Mouse (Mus musculus) midbrain, embryonic 10.5 days (tissue): ENCODE data around the gene Tmem51. TPM values are rescaled to one million over a fixed set of nuclear protein-coding genes. Genes with fewer than 3 reads are reported as not detected.
"Not testable (repeated sequence)": the region's sequence is repeated elsewhere in the genome, so short reads cannot be mapped to it uniquely, and the experiment has no call there.

ENCODE experiments used
- DNase-seq: peaks from one replicate; pipeline ENCODE4 v3.0.0-alpha.2; 2017; ENCODE audit warnings: low spot score
- H3K27ac ChIP-seq: fragments of 300-500 bp; sonication (generic); replicated peaks from 2 replicates; pipeline ENCODE4 v1.5.1; 2016; ENCODE audit warnings: mild to moderate bottlenecking
- H3K27me3 ChIP-seq: fragments of 300-500 bp; sonication (generic); 2 replicates; pipeline ENCODE4 v1.6.1; 2016; ENCODE audit warnings: low read depth, mild to moderate bottlenecking; ENCODE audit not compliant: poor library complexity, severe bottlenecking
- H3K36me3 ChIP-seq: fragments of 300-500 bp; sonication (generic); 2 replicates; pipeline ENCODE4 v1.6.1; 2016; ENCODE audit warnings: mild to moderate bottlenecking, moderate library complexity
- H3K4me1 ChIP-seq: fragments of 300-500 bp; sonication (generic); 2 replicates; pipeline ENCODE4 v1.6.1; 2016
- H3K4me3 ChIP-seq: fragments of 300-500 bp; sonication (generic); 2 replicates; pipeline ENCODE4 v1.5.1; 2016; ENCODE audit warnings: mild to moderate bottlenecking, moderate library complexity
- H3K9me3 ChIP-seq: fragments of 300-500 bp; sonication (generic); replicated peaks from 2 replicates; pipeline ENCODE4 v1.6.1; 2016; ENCODE audit warnings: mild to moderate bottlenecking
- WGBS: fragments of 180-500 bp; shearing (Covaris S2); methylation state at CpG from one replicate; pipeline ENCODE4 v1.1.7; 2016; 5-methylcytosine and 5-hydroxymethylcytosine counted together
- polyA plus RNA-seq: library from polyadenylated mRNA; unstranded; fragments of >200 nt; fragmentation: Nextera tagmentation; extraction: Ambion mirVana; gene quantifications from 2 replicates; pipeline ENCODE4 v1.2.1, GENCODE M21; 2016

Gene Tmem51
- polyA plus RNA-seq, 1 experiment from 2014 or later, result 13.6 TPM

DNA sequence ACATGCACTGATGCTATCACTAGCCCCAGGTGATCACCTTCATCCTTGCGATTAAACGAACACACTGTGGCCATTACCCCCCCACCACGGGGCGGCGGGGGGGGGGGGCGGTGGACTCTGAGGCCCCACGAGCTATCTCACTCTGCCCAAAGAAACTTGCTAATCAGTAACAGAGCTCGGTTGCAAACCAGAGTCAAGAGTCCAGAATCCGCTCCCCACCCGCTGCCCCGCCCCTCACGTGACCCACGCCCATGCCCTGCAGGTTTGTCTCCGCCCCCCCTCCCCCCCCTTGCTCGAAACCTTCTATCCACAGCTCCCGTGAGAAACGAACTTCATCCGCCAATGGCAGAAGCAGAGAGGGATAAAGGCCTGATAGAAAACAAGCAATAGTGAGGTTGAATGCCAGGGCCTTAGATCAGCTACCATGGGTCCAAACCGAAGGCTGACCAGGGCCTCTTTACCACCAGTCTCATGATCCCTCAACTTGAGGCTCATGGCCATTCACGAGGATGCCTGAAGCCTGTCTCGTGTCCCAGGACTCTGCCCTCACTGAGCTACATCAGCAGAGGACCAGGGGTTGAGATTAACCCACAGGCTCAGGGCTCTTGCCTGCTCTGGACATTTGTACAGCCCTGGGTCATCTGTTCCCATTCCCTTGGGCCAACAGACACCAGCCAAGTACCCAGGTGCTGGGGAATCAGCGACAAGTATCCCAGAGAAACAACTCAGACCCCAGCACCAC is 31.5 kb downstream of the Tmem51 start:
- 56% methylated on average over 22 of the region's 22 CpGs for WGBS
- H3K4me3 ChIP-seq, result no peak overlapping the region
- H3K36me3 ChIP-seq, result no peaks in the 10 kb centered on the region
- no peak for DNase-seq
- no peaks in the 10 kb centered on the region for H3K9me3 ChIP-seq
- H3K27me3 ChIP-seq, result no peaks in the 10 kb centered on the region
- H3K27ac ChIP-seq, result no peak overlapping the region
- peaks cover 7% of the 10 kb centered on the region for H3K4me1 ChIP-seq

DNA sequence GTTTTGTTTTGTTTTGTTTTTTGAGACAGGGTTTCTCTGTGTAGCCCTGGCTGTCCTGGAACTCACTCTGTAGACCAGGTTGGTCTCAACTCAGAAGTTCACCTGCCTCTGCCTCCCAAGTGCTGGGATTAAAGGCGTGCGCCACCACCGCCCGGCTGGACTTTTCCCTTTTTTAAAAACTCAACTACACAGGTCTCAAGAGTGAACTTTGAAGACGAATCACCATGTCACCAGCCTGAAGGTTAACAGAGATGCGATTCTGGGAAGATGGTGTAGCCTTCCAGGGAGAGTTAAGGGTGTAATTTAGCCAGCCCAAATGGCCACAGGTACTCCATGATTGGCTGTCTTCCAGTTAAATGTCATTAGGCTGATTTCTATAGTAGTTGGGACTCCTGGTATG is 32.2 kb downstream of the Tmem51 start:
- H3K27me3 ChIP-seq, DNase-seq, H3K4me1 ChIP-seq, H3K36me3 ChIP-seq, H3K9me3 ChIP-seq, H3K4me3 ChIP-seq, H3K27ac ChIP-seq: not testable (repeated sequence)
- 91% methylated on average over 6 of the region's 6 CpGs for WGBS

DNA sequence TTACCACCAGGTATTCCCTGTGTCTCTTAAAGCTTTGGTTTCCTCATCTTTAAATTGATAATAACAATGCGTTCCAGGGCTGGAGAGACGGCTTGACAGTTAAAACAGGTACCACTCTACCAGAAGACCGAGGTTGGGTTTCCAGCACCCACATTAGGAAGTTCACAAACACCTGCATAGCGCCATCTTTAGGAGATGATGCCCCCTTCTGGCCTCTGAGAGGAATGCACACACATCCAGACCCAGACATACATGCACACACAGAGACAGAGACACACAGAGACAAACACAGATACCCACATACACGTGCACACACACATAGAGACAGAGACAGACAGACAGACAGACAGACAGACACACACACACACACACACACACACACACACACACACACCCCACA is 34.1 kb downstream of the Tmem51 start:
- Histone ChIP-seq H3K27ac (no peak overlapping the region), H3K9me3 (no peaks in the 10 kb centered on the region), H3K27me3 (no peaks in the 10 kb centered on the region), H3K4me3 (no peak overlapping the region), H3K4me1 (peaks cover 7% of the 10 kb centered on the region), H3K36me3 (no peaks in the 10 kb centered on the region)
- no peak for DNase-seq
- WGBS, result 93% methylated on average over 5 of the region's 5 CpGs

DNA sequence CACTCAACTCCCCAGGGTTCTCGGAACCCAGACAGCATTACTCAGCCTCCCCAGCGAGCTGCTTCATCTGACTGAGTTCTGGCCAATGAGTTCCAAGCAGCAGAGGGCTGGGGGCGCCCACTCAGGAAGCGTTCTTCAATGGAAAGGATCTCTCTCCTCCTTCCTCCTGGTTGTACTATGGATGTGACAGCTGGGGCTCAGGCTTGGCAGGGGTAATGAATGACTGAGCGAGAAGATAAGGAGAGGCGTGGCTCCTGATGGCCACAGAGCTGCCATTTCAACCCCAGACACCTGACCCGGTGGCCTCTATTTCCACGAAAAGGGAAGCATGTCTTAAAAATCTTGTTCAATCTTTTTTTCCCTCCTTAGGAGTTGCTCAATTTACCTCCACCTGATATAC is 35.7 kb downstream of the Tmem51 start:
- no peaks in the 10 kb centered on the region for H3K9me3 ChIP-seq
- H3K4me1 ChIP-seq, result peaks cover 9% of the 10 kb centered on the region; the same call in 1 of the 2 replicates
- no peak for DNase-seq
- H3K27me3 ChIP-seq, result no peaks in the 10 kb centered on the region
- H3K27ac ChIP-seq, result no peak overlapping the region
- WGBS, result 74% methylated on average over 8 of the region's 8 CpGs
- H3K36me3 ChIP-seq, result no peaks in the 10 kb centered on the region
- no peak overlapping the region for H3K4me3 ChIP-seq

DNA sequence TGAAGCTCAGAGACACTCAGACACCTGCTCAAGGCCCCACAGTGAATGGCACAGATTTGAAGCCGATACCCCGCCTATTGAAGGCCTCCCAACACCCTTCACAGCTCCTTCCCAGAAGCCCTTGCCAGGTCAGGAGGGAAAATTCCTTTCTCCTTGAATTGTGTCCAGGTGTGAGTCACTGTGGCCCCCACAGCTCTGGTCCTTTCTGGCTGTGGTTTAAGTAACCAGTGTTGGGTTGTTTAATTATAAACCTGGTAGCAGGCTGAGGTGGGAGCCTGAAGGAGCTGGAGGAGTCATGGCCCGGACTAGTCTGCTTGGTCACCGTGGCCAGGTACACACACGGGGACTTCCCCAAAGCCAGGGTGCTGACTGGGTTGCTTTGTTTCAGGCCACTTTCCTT is 37.1 kb downstream of the Tmem51 start:
- H3K27ac ChIP-seq, result no peak overlapping the region
- no peaks in the 10 kb centered on the region for H3K36me3 ChIP-seq
- H3K4me3 ChIP-seq, result no peak overlapping the region
- H3K4me1 ChIP-seq, result peaks cover 12% of the 10 kb centered on the region; the same call in 1 of the 2 replicates
- no peaks in the 10 kb centered on the region for H3K9me3 ChIP-seq
- no peak for DNase-seq
- no peaks in the 10 kb centered on the region for H3K27me3 ChIP-seq
- WGBS, result 89% methylated on average over 5 of the region's 5 CpGs

DNA sequence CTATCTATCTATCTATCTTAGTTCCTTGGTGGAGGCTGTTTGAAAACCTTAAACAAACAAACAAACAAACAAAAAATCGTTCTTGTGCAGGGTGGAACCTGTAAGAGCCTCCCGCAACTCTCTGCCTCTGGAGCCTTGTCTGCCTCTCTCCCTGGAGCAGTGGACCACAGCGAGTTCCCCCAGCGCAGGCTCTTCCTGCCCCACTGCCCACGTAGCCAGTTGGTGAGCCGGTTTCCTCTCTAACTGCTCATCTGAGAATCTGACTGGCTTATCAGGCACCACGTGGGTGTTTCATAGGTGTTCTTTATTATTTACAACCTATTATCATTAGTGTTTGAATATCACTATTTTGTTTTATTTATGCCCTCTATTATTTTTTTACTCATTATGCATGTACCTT is 37.6 kb downstream of the Tmem51 start:
- 84% methylated on average over 7 of the region's 7 CpGs for WGBS
- H3K27ac ChIP-seq, result no peak overlapping the region
- H3K4me3 ChIP-seq, result no peak overlapping the region

DNA sequence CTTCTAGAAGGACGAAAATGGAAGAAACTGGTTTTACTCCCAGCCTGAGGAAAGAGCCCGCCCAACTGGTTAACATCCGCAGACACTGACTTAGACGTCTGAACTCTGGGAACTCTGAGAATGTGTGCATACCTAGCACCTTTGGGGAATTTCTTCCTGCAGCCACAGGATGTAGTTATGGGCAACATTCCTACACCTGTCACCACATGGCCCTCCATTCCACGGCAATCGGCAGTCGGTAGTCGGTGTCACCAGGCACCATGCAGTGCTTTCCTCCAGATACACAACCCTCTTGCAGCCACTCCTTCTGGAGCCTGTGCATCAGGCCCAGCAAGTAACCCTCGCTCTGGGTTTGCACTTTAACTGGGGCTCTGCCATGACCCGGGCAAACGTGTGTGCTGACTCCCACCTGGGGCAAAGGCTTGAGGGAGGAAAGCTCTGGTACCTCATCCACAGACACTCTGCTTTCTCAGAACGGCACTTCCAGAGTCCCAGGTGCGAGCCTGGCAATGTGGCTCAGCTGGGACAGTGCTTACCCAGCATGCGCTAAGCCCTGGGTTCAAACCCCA is 38.4 kb downstream of the Tmem51 start:
- 86% methylated on average over 14 of the region's 14 CpGs for WGBS
- H3K27ac ChIP-seq, result no peak overlapping the region
- H3K4me3 ChIP-seq, result no peak overlapping the region

More for the DNA sequence above, 37.6 kb downstream of the Tmem51 start:
- no peak for DNase-seq
- H3K4me1 ChIP-seq, result peaks cover 17% of the 10 kb centered on the region; the same call in 1 of the 2 replicates
- H3K36me3 ChIP-seq, result no peaks in the 10 kb centered on the region
- no peaks in the 10 kb centered on the region for H3K27me3 ChIP-seq
- H3K9me3 ChIP-seq, result no peaks in the 10 kb centered on the region

DNA sequence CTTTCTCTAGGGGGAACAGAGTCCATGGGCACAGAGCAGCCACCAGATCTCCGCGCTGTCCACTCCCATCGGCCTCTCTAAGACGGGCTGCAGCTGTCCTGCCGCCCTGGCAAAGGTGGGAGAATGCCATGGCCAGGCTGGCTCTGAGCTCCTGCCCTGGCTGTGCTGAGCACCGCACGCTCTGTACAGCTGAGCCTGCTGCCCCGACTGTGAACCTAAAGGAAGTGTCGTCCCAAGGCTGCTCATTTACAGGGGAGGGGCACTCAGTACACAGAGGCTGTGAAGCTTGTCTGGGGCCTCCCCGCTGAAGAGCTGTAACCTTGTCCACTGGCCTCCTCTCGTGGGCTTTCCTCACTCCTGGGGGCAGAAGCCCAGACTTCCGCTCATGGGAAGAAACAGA is 39.7 kb downstream of the Tmem51 start:
- 74% methylated on average over 12 of the region's 12 CpGs for WGBS
- no peak for DNase-seq
- H3K36me3 ChIP-seq, result no peaks in the 10 kb centered on the region
- no peaks in the 10 kb centered on the region for H3K9me3 ChIP-seq
- H3K4me3 ChIP-seq, result no peak overlapping the region
- peaks cover 17% of the 10 kb centered on the region; the same call in 1 of the 2 replicates for H3K4me1 ChIP-seq
- no peaks in the 10 kb centered on the region for H3K27me3 ChIP-seq
- H3K27ac ChIP-seq, result no peak overlapping the region

More for the DNA sequence above, 38.4 kb downstream of the Tmem51 start:
- Histone ChIP-seq H3K36me3 (no peaks in the 10 kb centered on the region), H3K27me3 (no peaks in the 10 kb centered on the region), H3K4me1 (peaks cover 17% of the 10 kb centered on the region; the same call in 1 of the 2 replicates), H3K9me3 (no peaks in the 10 kb centered on the region)
- DNase-seq, result no peak

DNA sequence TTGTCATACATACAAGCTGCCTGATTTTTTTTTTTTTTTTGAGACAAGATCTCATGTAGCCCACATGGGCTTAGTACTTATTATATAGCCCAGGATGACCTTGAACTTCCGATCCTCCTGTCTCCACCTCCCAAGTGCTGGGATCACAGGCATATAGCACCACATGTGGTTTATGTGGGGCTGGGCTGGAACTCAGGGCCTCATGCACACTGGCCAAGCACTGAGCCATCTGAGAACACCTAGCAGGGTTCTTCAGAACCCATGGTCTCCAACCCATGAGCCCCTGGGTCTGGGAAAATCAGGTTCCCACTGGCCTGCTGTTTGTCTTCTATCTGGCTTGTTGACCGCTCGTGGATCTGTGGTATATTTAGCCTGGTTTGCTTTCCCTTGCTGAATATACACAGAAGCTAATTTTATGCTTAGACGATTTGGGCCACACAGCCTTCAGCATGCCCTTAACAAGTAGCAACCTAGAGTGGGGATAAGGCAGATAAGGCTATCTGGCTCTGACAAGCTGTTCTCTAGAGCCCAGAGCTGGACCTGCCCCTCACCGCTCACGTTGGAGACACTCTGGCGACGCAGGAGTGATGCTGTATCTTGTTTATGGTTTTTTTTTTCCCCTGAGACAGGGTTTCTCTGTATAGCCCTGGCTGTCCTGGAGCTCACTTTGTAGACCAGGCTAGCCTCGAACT is 44.3 kb downstream of the Tmem51 start:
- Histone ChIP-seq H3K4me3 (no peak overlapping the region), H3K36me3 (no peaks in the 10 kb centered on the region), H3K9me3 (no peaks in the 10 kb centered on the region), H3K4me1 (peaks cover 26% of the 10 kb centered on the region), H3K27me3 (no peaks in the 10 kb centered on the region), H3K27ac (no peak overlapping the region)
- no peak for DNase-seq
- WGBS, result 89% methylated on average over 9 of the region's 9 CpGs

DNA sequence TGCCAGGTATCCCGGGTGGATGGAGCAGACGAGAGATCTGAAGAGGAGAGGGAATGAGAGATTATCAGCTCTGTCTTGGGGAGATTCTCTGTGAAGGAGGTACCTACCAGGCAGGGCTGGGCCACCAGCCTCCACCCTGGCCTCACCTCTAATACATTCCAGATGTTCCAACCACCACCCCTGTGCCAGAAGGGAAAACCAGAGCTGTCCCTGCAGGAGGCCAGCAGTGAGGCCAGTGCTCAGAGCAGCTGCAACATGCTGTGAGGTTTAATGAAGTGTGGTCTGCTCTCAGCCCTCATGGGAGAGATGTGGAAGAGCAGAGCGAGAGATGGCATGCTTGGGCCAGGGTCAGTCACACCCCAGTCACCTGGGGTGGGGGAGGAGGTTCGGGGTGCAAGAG is 46.2 kb downstream of the Tmem51 start:
- Histone ChIP-seq H3K4me3 (no peak overlapping the region), H3K9me3 (no peaks in the 10 kb centered on the region), H3K27me3 (no peaks in the 10 kb centered on the region), H3K36me3 (no peaks in the 10 kb centered on the region), H3K4me1 (peaks cover 18% of the 10 kb centered on the region), H3K27ac (no peak overlapping the region)
- WGBS, result 54% methylated on average over 4 of the region's 4 CpGs
- no peak for DNase-seq

DNA sequence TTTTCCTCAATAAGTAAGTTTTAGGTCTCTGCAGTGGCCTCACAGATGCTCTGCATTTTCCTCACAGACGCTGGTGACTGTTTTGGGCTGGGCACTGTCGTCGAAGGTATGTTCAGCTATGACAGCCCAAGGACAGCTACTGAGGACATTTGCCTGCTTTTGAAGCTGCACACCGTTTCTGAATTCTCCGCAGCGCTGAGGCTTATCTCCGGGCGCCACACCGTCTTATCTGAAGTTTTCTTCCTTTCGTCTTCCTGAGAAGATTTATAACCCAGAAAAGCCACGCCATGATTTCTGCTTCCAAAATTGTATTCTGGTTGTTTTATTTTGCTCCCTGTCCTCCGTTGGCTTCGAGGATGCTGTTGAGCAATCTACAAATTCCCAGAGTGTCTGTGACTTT is 55.6 kb downstream of the Tmem51 start:
- Histone ChIP-seq H3K27ac (no peak overlapping the region), H3K4me1 (no peaks in the 10 kb centered on the region), H3K27me3 (no peaks in the 10 kb centered on the region), H3K9me3 (no peaks in the 10 kb centered on the region; the same call in 1 of the 2 replicates), H3K36me3 (no peaks in the 10 kb centered on the region), H3K4me3 (no peak overlapping the region)
- DNase-seq, result no peak
- 92% methylated on average over 13 of the region's 13 CpGs for WGBS

DNA sequence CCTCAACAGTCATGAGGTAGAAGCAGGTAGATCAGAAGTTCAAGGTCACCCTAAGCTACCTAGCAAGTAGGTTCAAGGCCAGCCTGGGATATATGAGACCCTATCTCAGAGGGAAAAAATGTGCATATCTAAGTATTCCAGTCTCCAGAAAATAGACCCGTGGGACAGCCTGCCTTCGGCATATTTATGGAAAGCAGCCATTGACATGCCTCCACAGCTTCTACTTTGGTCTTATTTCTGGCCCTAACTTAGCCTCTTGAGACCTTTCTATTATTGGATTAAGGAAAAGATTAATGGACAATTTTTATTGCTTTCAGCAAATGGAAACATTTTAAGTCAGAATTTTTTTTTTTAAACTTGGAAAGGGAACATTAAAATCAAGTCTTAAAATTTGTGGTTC is 57.1 kb downstream of the Tmem51 start:
- no peak overlapping the region for H3K4me3 ChIP-seq
- H3K9me3 ChIP-seq, result no peaks in the 10 kb centered on the region; the same call in 1 of the 2 replicates
- no peaks in the 10 kb centered on the region for H3K4me1 ChIP-seq
- no peak for DNase-seq
- no peaks in the 10 kb centered on the region for H3K36me3 ChIP-seq
- no peak overlapping the region for H3K27ac ChIP-seq
- no peaks in the 10 kb centered on the region for H3K27me3 ChIP-seq
- 87% methylated on average over 2 of the region's 2 CpGs for WGBS

DNA sequence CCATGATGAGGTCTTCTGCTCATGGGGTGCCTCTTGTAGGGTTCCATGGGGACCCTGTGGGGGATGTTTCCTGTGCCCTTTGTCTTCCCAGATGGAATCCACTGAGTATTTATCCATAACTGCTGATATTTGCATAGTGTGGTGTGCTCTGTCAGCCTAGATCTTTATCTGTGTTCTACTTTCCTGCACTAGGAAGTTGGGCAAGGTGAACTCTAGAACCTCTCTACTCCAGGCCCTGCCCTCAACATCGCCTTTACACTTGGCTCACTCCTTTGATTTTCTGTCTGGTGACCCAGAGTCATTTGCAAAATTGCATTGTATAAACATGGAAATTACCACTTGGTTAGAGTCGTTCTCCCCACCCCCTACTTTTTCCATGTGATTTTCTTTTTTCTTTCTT is 59.6 kb downstream of the Tmem51 start:
- H3K9me3 ChIP-seq, result no peaks in the 10 kb centered on the region
- H3K27ac ChIP-seq, result no peak overlapping the region
- no peak overlapping the region for H3K4me3 ChIP-seq
- no peaks in the 10 kb centered on the region for H3K27me3 ChIP-seq
- 85% methylated on average over 2 of the region's 2 CpGs for WGBS
- H3K36me3 ChIP-seq, result no peaks in the 10 kb centered on the region
- no peaks in the 10 kb centered on the region for H3K4me1 ChIP-seq
- no peak for DNase-seq
